Mouse (Mus musculus) bone marrow macrophage, adult 2 months (primary cell): ENCODE results near the gene Rfc4. TPM values are rescaled to one million over a fixed set of nuclear protein-coding genes. Genes with fewer than 3 reads are reported as not detected.
A peak's percentile ranks its signal among the peaks of the same experiment; 100 is the strongest.

Experiments used
- H3K27ac ChIP-seq: 2 replicates; pipeline ENCODE4 v1.5.1; 2012; ENCODE audit warnings: low read depth, low read length; ENCODE audit not compliant: insufficient read depth
- H3K4me1 ChIP-seq: 2 replicates; pipeline ENCODE4 v1.6.1; 2012; ENCODE audit warnings: low read length; ENCODE audit not compliant: control insufficient read depth, insufficient read depth
- H3K4me3 ChIP-seq: 2 replicates; pipeline ENCODE4 v1.5.1; 2012; ENCODE audit warnings: mild to moderate bottlenecking, low read length, moderate library complexity; ENCODE audit not compliant: insufficient read depth
- CTCF ChIP-seq: IDR thresholded peaks from 2 replicates; pipeline ENCODE4 v1.5.1; 2012; ENCODE audit warnings: low read depth, mild to moderate bottlenecking, low read length, moderate library complexity
- POLR2A ChIP-seq: IDR thresholded peaks from 2 replicates; pipeline ENCODE4 v1.6.1; 2012; ENCODE audit warnings: mild to moderate bottlenecking, low read depth, low read length, borderline replicate concordance
- polyA plus RNA-seq: library from polyadenylated mRNA; stranded (reverse); fragments of >200 nt; gene quantifications from 2 replicates; pipeline ENCODE4 v1.2.4, GENCODE M21; 2012; ENCODE audit not compliant: missing spikeins, insufficient read depth, insufficient read length

Rfc4 gene
- polyA plus RNA-seq, 1 experiment = 14.5 TPM

DNA sequence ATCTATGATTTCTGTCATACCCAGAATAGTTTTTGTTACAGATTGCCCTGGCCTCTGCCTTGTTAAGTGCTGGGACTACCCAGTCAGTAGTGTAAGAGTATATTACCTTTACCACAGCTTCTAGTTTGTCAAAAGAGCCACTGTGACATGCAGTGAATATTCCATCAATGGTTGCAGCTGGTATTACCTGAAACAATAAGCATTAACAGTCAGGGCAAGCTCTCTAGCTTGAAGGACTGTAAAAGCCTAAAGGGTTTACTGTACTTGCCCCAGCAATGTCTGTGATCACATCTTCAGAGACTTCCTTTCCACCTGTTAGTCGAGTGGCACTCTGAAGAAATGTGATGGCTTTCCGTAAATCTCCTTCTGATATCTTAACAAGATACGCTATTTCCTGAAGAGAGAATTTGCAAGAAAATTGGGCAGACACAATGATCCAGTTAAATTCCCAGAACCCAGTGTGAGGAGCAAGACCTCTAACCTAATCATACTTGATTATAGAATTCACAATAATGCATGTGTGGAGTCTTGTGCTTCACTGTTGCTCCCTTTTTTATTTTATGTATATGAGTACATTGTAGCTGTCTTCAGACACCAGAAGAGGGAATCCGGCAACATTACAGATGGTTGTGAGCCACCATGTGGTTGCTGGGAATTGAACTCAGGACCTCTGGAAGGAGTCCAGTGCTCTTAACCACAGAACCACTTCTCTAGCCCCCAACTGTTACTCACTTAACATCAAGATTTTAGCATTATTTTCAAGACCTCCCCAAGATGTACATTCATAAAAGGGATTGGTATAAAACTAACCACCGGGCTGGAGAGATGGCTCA is 13.0 kb downstream of the Rfc4 start:
- no peak overlapping the region for H3K27ac ChIP-seq

DNA sequence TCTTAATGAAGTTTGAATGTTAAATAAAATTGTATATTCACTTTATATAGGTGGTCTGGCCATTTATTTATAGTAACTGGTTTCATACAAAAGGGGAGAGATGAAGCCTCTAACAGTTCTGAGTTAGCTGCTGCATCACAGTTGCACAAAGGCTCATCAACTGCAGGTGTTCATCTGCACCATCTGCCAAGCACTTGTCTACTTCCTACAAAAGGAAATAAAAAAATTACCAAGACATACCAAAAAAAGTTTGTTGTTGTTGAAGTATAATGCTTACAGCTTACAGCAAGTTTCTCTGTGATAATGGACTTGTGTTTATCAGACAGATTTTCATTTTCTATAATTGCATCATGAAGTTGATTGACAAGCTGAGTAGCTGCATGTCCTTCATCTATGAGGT is 13.6 kb downstream of the Rfc4 start:
- Histone ChIP-seq H3K4me3 (no peak overlapping the region), H3K27ac (no peak overlapping the region), H3K4me1 (no peaks in the 10 kb centered on the region)
- no peak for TF ChIP-seq POLR2A
- TF ChIP-seq CTCF = no peak

More for the DNA sequence above, 13.0 kb downstream of the Rfc4 start:
- Histone ChIP-seq H3K4me3 (no peak overlapping the region), H3K4me1 (no peaks in the 10 kb centered on the region)
- TF ChIP-seq POLR2A = no peak
- TF ChIP-seq CTCF = no peak

DNA sequence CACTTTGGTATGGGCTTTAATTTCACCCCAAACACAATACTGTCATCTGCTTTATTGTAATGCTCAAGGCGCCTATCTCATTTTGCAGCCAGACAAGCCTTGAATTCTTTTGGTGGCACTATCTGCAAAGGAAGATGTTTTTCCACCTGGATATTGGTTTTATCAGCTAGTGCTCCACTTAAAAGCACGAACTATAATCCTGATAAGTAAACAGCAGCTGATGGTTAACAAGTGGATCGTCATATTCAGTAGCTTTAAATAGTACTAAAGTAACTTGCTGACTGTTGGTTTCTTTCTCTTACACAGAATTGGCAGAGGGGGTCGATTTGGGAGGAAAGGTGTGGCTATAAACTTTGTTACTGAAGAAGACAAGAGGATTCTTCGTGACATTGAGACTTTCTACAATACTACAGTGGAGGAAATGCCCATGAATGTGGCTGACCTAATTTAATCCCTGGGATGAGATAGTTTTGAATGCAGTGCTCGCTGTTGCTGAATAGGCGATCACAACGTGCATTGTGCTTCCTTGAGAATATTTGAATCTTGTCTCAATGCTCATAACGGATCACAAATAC is 14.6 kb downstream of the Rfc4 start:
- no peak overlapping the region for H3K4me3 ChIP-seq
- TF ChIP-seq POLR2A (no peak), CTCF (no peak)
- H3K27ac ChIP-seq = no peak overlapping the region
- no peaks in the 10 kb centered on the region for H3K4me1 ChIP-seq

DNA sequence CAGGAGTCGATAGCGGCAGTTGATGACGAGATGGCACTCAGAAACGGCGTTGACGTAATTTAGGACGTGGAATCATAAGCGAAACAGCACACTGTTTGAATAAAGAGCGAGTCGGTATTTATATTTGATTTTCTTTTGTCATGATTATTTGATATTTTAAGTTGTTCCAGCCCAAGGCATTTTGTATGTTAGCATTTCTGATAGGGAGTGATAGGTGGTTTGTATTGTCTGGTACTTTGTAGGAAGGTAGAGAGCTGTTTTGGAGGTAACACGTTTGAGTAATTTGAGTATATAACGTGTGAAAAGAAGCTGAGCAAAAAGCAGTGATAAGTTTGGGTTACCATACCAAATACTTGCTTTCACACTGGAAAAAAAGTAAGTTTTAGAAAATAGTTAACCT is 15.2 kb downstream of the Rfc4 start:
- H3K4me3 ChIP-seq = no peak overlapping the region
- TF ChIP-seq CTCF = no peak
- TF ChIP-seq POLR2A = no peak
- no peaks in the 10 kb centered on the region for H3K4me1 ChIP-seq
- H3K27ac ChIP-seq = no peak overlapping the region

DNA sequence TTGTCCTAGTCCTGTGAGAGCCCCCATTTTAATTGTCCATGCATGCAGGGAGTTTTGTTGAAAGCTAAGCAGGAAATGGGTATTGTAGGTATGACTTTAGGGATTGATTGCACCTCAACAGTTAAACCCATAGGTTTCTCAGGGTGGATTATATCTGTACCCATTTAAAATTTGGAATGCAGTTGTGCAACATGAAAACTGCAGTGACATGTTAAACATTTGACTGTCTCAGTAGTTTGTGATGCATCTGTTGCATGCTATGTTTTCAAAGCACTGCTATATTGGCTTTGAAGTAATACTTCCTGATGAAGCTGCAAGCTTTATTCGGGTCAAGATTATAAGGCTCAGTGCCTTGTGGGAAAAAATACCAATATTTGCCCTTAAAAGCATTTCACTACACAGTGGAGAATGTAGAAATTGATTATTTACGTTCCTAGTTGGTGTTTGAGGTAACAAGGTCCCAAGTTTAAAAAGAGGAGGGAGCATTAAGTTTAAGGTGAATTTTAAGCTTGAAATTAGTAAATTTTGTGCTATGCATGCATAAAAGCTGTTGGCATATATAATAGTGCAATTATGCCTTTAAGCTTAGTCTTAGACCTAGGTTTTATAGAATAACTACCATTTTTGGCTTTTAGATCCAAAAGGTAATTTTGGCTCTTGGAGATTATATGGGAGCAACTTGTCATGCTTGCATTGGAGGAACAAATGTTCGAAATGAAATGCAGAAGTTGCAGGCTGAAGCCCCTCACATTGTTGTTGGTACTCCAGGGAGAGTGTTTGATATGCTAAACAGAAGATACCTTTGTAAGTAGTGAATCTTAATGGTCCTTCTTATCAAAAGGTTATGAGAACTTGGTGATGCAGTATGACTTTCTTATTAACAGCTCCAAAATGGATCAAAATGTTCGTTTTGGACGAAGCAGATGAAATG is 17.9 kb downstream of the Rfc4 start:
- peaks cover 2% of the 10 kb centered on the region for H3K4me1 ChIP-seq
- peak overlapping the region; percentile 99 for H3K4me3 ChIP-seq
- TF ChIP-seq CTCF = no peak
- TF ChIP-seq POLR2A = no peak
- peak overlapping the region; percentile 17; the same call in 1 of the 2 replicates for H3K27ac ChIP-seq

DNA sequence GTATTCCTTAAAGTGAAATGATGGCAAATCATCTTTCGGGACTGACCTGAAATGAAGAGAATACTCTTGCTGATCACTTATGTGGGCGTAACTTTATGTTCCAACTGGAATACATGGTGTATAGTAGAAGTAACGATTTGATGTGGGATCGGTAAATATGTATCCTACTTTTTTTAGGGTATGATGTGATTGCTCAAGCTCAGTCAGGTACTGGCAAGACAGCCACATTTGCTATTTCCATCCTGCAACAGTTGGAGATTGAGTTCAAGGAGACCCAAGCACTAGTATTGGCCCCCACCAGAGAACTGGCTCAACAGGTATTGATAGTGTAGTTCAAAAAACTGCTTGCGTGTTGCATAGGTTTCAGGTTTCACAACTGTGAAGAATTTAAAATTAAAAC is 18.6 kb downstream of the Rfc4 start:
- Histone ChIP-seq H3K27ac (peak overlapping the region; percentile 94), H3K4me3 (peak overlapping the region; percentile 99), H3K4me1 (peaks cover 7% of the 10 kb centered on the region)
- TF ChIP-seq CTCF (no peak), POLR2A (no peak)

DNA sequence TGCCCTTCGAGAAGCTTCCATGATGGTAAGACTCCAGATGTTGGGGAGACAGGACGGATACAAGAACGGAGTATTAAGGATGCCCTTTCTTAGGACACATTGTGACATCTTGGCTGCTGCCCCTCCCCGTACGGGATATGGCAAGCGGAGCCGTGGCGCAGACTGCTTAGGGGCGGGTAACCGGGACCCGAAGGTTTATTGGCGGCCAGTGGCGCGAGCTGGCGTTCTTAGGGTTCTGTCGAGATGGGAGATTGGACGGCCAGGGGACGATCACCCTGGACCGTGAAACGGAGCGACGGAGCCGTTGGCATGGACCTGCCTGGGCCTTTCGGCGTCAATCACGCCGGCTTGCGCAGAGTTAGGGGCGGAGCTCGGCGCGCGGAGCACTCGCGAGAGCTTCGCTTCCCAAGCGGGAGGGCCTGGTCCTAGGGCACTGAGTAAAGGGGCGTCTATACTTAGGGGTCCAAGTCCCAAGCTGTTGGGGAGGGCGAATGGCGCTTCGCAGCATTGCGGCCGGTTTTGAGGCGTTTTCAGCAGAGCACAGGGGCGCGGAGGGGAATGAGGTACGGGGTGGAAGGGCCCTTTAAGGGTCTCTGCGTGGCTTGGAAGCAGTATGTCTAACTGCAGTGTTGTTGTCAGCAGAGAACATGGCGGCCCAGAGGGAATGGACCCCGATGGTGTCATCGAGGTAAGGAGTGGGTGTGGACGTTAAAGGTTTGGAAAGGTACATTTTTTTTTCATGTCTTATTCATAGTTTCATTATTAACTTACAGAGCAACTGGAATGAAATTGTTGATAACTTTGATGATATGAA is 19.4 kb downstream of the Rfc4 start:
- peak overlapping the region; percentile 99 for H3K4me3 ChIP-seq
- TF ChIP-seq POLR2A = no peak
- no peak for TF ChIP-seq CTCF
- H3K27ac ChIP-seq = peak overlapping the region; percentile 94
- peaks cover 13% of the 10 kb centered on the region for H3K4me1 ChIP-seq

DNA sequence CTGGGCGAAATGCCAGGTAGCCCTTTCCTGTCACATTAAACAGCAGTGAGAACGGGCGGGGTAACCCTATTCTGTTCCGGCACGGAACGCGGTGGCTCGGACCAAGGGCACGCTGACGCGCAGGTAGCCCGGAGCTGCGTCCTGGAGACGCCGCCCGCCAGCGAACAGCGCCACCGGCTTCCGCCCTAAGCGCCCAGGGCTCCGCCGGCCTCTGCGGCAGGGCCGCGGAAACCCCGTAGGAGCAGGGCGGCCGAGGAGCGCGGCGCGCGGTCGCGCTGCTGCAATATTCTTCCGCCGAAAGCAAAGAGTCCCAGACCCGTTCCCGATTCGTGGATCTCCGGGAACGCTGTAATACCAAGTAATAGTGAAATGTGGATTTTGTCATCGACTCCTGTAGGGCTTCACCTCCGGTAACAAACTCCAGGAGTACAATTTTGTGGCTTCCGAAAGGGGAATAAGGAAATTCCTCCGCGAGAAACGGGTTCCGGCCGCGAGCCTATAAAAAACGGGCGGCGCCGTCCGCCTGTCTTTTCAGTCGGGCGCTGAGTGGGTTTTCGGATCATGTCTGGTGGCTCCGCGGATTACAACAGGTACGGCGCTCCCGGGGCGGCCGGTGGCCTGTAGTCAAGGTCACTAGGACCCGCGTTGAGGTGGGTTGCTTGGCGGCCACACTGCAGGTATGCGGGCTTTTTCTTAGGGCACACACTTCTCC is 20.1 kb downstream of the Rfc4 start, which contains the start of gene Eif4a2:
Gene Eif4a2 (plus strand): TSS at position 214 of the 712 bp plus-strand sequence.
- H3K27ac ChIP-seq = peak within 1 kb of the TSS; percentile 94
- H3K4me3 ChIP-seq = peak within 1 kb of the TSS; percentile 99
- H3K4me1 ChIP-seq = peaks cover 13% of the 10 kb centered on the region
- peak; percentile 93 for TF ChIP-seq POLR2A
- TF ChIP-seq CTCF = no peak

DNA sequence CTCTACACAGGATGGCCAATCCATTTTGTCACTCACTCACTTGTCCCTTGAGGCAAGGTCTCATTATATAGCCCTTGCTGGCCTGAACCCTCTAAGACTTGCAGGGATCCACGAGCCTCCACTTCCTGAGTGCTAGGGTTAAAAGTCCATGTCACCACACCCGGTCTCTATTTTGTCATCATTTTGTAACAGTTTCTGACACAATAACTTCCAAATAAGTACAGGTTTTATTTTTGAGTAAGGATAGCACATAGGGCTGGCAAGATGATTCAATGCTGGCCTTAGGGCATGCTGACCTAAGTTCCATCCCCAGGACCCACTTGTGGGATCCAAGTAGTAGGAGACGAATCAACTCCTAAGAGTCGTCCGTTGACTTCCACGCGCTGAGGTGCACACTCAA is 21.4 kb downstream of the Rfc4 start:
- peaks cover 13% of the 10 kb centered on the region for H3K4me1 ChIP-seq
- no peak for TF ChIP-seq CTCF
- no peak for TF ChIP-seq POLR2A
- no peak overlapping the region for H3K27ac ChIP-seq
- no peak overlapping the region for H3K4me3 ChIP-seq
